Comparison of ENCODE assay signal across 8 mouse cellular contexts in genomic region chr17:15208030-15208807, GRCm38 (mm10).
A peak's percentile ranks its signal among the peaks of the same experiment; 100 is the strongest.
DNase-seq lines count a peak whose midpoint lies in the region; ATAC-seq and TF ChIP-seq lines count a peak whose summit lies in the region.

No protein-coding gene starts in this region.

- peak; percentile 33 for ATAC-seq in intestine, postnatal 0 days
- ATAC-seq in midbrain, embryonic 11.5 days (ENCODE audit: low FRiP score), result peak; percentile 83
- ATAC-seq in stomach, postnatal 0 days (ENCODE audit: low FRiP score, low TSS enrichment), result peak; percentile 70

- H3K4me3 ChIP-seq in cerebellum, adult 2 months (replicated peaks; ENCODE audit: insufficient read depth, low read depth, low read length), result peak overlapping the region; percentile 52
- peak overlapping the region; percentile 9; the same call in 1 of the 2 replicates for H3K4me3 ChIP-seq in intestine, postnatal 0 days (ENCODE audit: low read depth, low read length)
- H3K4me3 ChIP-seq in midbrain, embryonic 11.5 days (ENCODE audit: low read depth, low read length), result peak overlapping the region; percentile 37
- H3K4me3 ChIP-seq in stomach, postnatal 0 days (ENCODE audit: low read depth, low read length), result peak overlapping the region; percentile 29

- no peak for TF ChIP-seq POLR2A in cerebellum, adult 2 months (IDR thresholded peaks at IDR 0.05; ENCODE audit: borderline replicate concordance, insufficient read depth, low read length)

- no peaks in the 10 kb centered on the region for H3K4me1 ChIP-seq in cerebellum, adult 2 months (ENCODE audit: control insufficient read depth, insufficient read depth, low read length)
- H3K4me1 ChIP-seq in intestine, postnatal 0 days (replicated peaks; ENCODE audit: control insufficient read depth, insufficient read depth, low read length), result no peaks in the 10 kb centered on the region
- peaks cover 14% of the 10 kb centered on the region for H3K4me1 ChIP-seq in midbrain, embryonic 11.5 days (ENCODE audit: control insufficient read depth, insufficient read depth, low read length)
- H3K4me1 ChIP-seq in stomach, postnatal 0 days (replicated peaks; ENCODE audit: control insufficient read depth, insufficient read depth), result no peaks in the 10 kb centered on the region; the same call in 1 of the 2 replicates

- H3K27me3 ChIP-seq in cerebellum, adult 2 months (ENCODE audit: control insufficient read depth, insufficient read depth, low read length), result no peaks in the 10 kb centered on the region; the same call in 1 of the 2 replicates
- H3K27me3 ChIP-seq in intestine, postnatal 0 days (replicated peaks; ENCODE audit: control insufficient read depth, insufficient read depth, low read length), result no peaks in the 10 kb centered on the region
- H3K27me3 ChIP-seq in midbrain, embryonic 11.5 days (ENCODE audit: control insufficient read depth, insufficient read depth, low read length), result no peaks in the 10 kb centered on the region
- H3K27me3 ChIP-seq in stomach, postnatal 0 days (ENCODE audit: control insufficient read depth, insufficient read depth, low read length), result no peaks in the 10 kb centered on the region

- WGBS in cerebellum, adult 2 months, result 6% methylated on average over 19 of the region's 19 CpGs
- WGBS in intestine, postnatal 0 days, result 29% methylated on average over 19 of the region's 19 CpGs
- WGBS in midbrain, embryonic 11.5 days, result 2% methylated on average over 19 of the region's 19 CpGs
- WGBS in stomach, postnatal 0 days, result 13% methylated on average over 19 of the region's 19 CpGs

- no peak overlapping the region for H3K9ac ChIP-seq in intestine, postnatal 0 days (ENCODE audit: low read depth, low read length)
- peak overlapping the region; percentile 68 for H3K9ac ChIP-seq in midbrain, embryonic 11.5 days (ENCODE audit: low read length)
- no peak overlapping the region for H3K9ac ChIP-seq in stomach, postnatal 0 days (ENCODE audit: low read length)

- H3K4me2 ChIP-seq in intestine, postnatal 0 days (replicated peaks; ENCODE audit: low read depth), result peak overlapping the region; percentile 48
- H3K4me2 ChIP-seq in midbrain, embryonic 11.5 days, result peak overlapping the region; percentile 59
- H3K4me2 ChIP-seq in stomach, postnatal 0 days (replicated peaks; ENCODE audit: low read depth), result peak overlapping the region; percentile 49

- H3K27ac ChIP-seq in cerebellum, adult 2 months (ENCODE audit: insufficient read depth, low read length), result no peak overlapping the region
- no peak overlapping the region for H3K27ac ChIP-seq in intestine, postnatal 0 days (ENCODE audit: low read depth, low read length)
- peak overlapping the region; percentile 7 for H3K27ac ChIP-seq in midbrain, embryonic 11.5 days (ENCODE audit: low read depth, low read length)
- H3K27ac ChIP-seq in stomach, postnatal 0 days (replicated peaks), result no peak overlapping the region

- no peak for TF ChIP-seq EP300 in stomach, postnatal 0 days (optimal IDR thresholded peaks at IDR 0.05)

- H3K9me3 ChIP-seq in intestine, postnatal 0 days (ENCODE audit: control insufficient read depth), result peaks cover 5% of the 10 kb centered on the region; the same call in 1 of the 2 replicates
- no peaks in the 10 kb centered on the region for H3K9me3 ChIP-seq in midbrain, embryonic 11.5 days (ENCODE audit: control insufficient read depth, low read length)
- no peaks in the 10 kb centered on the region for H3K9me3 ChIP-seq in stomach, postnatal 0 days (ENCODE audit: control insufficient read depth, low read length)

- no peaks in the 10 kb centered on the region for H3K36me3 ChIP-seq in intestine, postnatal 0 days (ENCODE audit: control insufficient read depth, insufficient read depth)
- no peaks in the 10 kb centered on the region for H3K36me3 ChIP-seq in midbrain, embryonic 11.5 days (ENCODE audit: control insufficient read depth, insufficient read depth, low read length)
- H3K36me3 ChIP-seq in stomach, postnatal 0 days (ENCODE audit: control insufficient read depth, insufficient read depth, low read length), result no peaks in the 10 kb centered on the region

- intact Hi-C loops in left cerebral cortex, postnatal 25 days (cut with DNase I), result loop anchor here (5.0 kb wide), 1 partner anchor 169 kb away; the partner anchor contains the start of gene Dll1

- TF ChIP-seq CTCF in cerebellum, adult 2 months (IDR thresholded peaks at IDR 0.05; ENCODE audit: borderline replicate concordance, insufficient read depth, low read depth, low read length), result no peak
- no peak for TF ChIP-seq CTCF in intestine, postnatal 0 days (IDR thresholded peaks at IDR 0.05; ENCODE audit: low read depth)
- no peak for TF ChIP-seq CTCF in stomach, postnatal 0 days (IDR thresholded peaks at IDR 0.05; ENCODE audit: low read depth)

- DNase-seq in ZHBTc4 (ENCODE audit: low read depth, low spot score), result peak; percentile 95
- DNase-seq in cerebellum, adult 2 months, result peak; percentile 65 to 69
- peak; percentile 67 for DNase-seq in forelimb bud, embryonic 11.5 days (ENCODE audit: low read depth, low spot score)
- DNase-seq in left cerebral cortex, postnatal 25 days (ENCODE audit: low spot score in 2 of 2), result peak; percentile 46 to 59
- peak; percentile 97 for DNase-seq in midbrain, embryonic 11.5 days (ENCODE audit: low spot score, missing footprints)
- DNase-seq in stomach, postnatal 0 days (ENCODE audit: low spot score), result peak; percentile 81
- no peak for DNase-seq in thymus, postnatal 36 days

Comparison
In these comparisons a context has a peak if more than half of its experiments do, and no peak if none do; other contexts are left out.
1. DNase-seq: peak in ZHBTc4 (single experiment), cerebellum, adult 2 months (2 of 2), forelimb bud, embryonic 11.5 days (single experiment), left cerebral cortex, postnatal 25 days (2 of 2), midbrain, embryonic 11.5 days (single experiment) and stomach, postnatal 0 days (single experiment); none in thymus, postnatal 36 days (0 of 2).
2. ATAC-seq: peak in every context shown above with its lines; median percentile 83 in midbrain, embryonic 11.5 days; 70 in stomach, postnatal 0 days; 33 in intestine, postnatal 0 days.
3. Peak in every context shown above with its lines, with median percentiles within 50 percentile points of each other: H3K4me3 ChIP-seq and H3K4me2 ChIP-seq.